Mouse (Mus musculus) cerebellum, adult 2 months (tissue): ENCODE results near the gene Gpr25. TPM values are rescaled to one million over a fixed set of nuclear protein-coding genes. Genes with fewer than 3 reads are reported as not detected.
A peak's percentile ranks its signal among the peaks of the same experiment; 100 is the strongest.

Source experiments
- DNase-seq, 2 experiments: peaks; one replicate each; pipeline ENCODE4 v3.0.0; 2021
- H3K27ac ChIP-seq: fragments of 200-500 bp; 2 replicates; pipeline ENCODE4 v1.5.1; 2012; ENCODE audit warnings: low read length, control low read depth, inconsistent platforms; ENCODE audit not compliant: insufficient read depth
- H3K27me3 ChIP-seq: fragments of 200-500 bp; 2 replicates; pipeline ENCODE4 v1.6.1; 2012; ENCODE audit warnings: inconsistent platforms, mild to moderate bottlenecking, low read length, moderate library complexity; ENCODE audit not compliant: control insufficient read depth, insufficient read depth
- H3K4me1 ChIP-seq: fragments of 200-500 bp; 2 replicates; pipeline ENCODE4 v1.6.1; 2011; ENCODE audit warnings: low read length; ENCODE audit not compliant: control insufficient read depth, insufficient read depth
- H3K4me3 ChIP-seq: fragments of 200-500 bp; replicated peaks from 2 replicates; pipeline ENCODE3; 2011; ENCODE audit warnings: mild to moderate bottlenecking, low read depth, low read length, control low read depth; ENCODE audit not compliant: insufficient read depth
- CTCF ChIP-seq: fragments of 200-500 bp; IDR thresholded peaks from 2 replicates; pipeline ENCODE4 v1.5.1; 2011; ENCODE audit warnings: low read depth, mild to moderate bottlenecking, control low read depth, low read length, moderate library complexity, borderline replicate concordance; ENCODE audit not compliant: insufficient read depth
- POLR2A ChIP-seq: fragments of 200-500 bp; IDR thresholded peaks from 2 replicates; pipeline ENCODE4 v1.6.1; 2011; ENCODE audit warnings: low read length, control low read depth, borderline replicate concordance; ENCODE audit not compliant: insufficient read depth
- WGBS: fragments of 180-500 bp; shearing (Covaris S2); methylation state at CpG from one replicate; pipeline ENCODE4 v1.1.7; 2018; 5-methylcytosine and 5-hydroxymethylcytosine counted together
- polyA plus RNA-seq: library from polyadenylated mRNA; depleted of rRNA; stranded (reverse); fragments of >200 nt; gene quantifications from 2 replicates; pipeline ENCODE4 v1.2.3, GENCODE M21; 2012; rRNA removed

Gpr25 gene
- polyA plus RNA-seq, result 7.0 and 7.7 TPM in 2 replicates

GRCm38 (mm10) chr1:136260635-136261238, at the start of gene Gpr25:
TSS of gene Gpr25 (minus strand) at chr1:136260873.
- peak within 1 kb of the TSS; percentile 74 for H3K4me3 ChIP-seq
- H3K27ac ChIP-seq, result peak within 1 kb of the TSS; percentile 87
- no peak for DNase-seq
- H3K4me1 ChIP-seq, result no peaks in the 10 kb centered on the region; the same call in 1 of the 2 replicates
- WGBS, result 5% methylated on average over 27 of the region's 28 CpGs
- TF ChIP-seq CTCF, result no peak
- TF ChIP-seq POLR2A, result no peak
- no peaks in the 10 kb centered on the region for H3K27me3 ChIP-seq

- TF ChIP-seq CTCF (no peak), POLR2A (no peak)
- Histone ChIP-seq H3K27me3 (no peaks in the 10 kb centered on the region), H3K27ac (no peak overlapping the region), H3K4me1 (peaks cover 4% of the 10 kb centered on the region), H3K4me3 (no peak overlapping the region)
- DNase-seq, result no peak
- 91% methylated on average over 5 of the region's 5 CpGs for WGBS
These were observed 48.5 kb upstream of the Gpr25 start for GRCm38 (mm10) chr1:136309193-136309592.

GRCm38 (mm10) chr1:136306424-136306823, 45.8 kb upstream of the Gpr25 start:
- peak; percentile 47 to 60 for DNase-seq
- H3K27me3 ChIP-seq, result no peaks in the 10 kb centered on the region
- H3K27ac ChIP-seq, result no peak overlapping the region
- peaks cover 5% of the 10 kb centered on the region for H3K4me1 ChIP-seq
- WGBS, result 61% methylated on average over 3 of the region's 3 CpGs
- no peak overlapping the region for H3K4me3 ChIP-seq
- TF ChIP-seq POLR2A (no peak), CTCF (peak; percentile 50; the same call in 1 of the 2 replicates)

GRCm38 (mm10) chr1:136293961-136294360, 33.3 kb upstream of the Gpr25 start:
- no peaks in the 10 kb centered on the region for H3K27me3 ChIP-seq
- H3K4me3 ChIP-seq, result no peak overlapping the region
- no peak for DNase-seq
- no peaks in the 10 kb centered on the region for H3K4me1 ChIP-seq
- TF ChIP-seq CTCF (no peak), POLR2A (no peak)
- no peak overlapping the region for H3K27ac ChIP-seq

GRCm38 (mm10) chr1:136289803-136290202, 29.1 kb upstream of the Gpr25 start:
- TF ChIP-seq POLR2A, result no peak
- peak; percentile 2; the same call in 1 of the 2 replicates for TF ChIP-seq CTCF
- H3K4me1 ChIP-seq, result no peaks in the 10 kb centered on the region
- no peak for DNase-seq
- H3K4me3 ChIP-seq, result no peak overlapping the region
- WGBS, result 62% methylated on average over 1 of the region's 1 CpGs
- H3K27ac ChIP-seq, result no peak overlapping the region
- H3K27me3 ChIP-seq, result no peaks in the 10 kb centered on the region

GRCm38 (mm10) chr1:136277366-136277765, 16.7 kb upstream of the Gpr25 start:
- no peak for DNase-seq
- no peak overlapping the region for H3K27ac ChIP-seq
- WGBS, result 86% methylated on average over 8 of the region's 8 CpGs
- TF ChIP-seq CTCF, result no peak
- TF ChIP-seq POLR2A, result no peak
- no peaks in the 10 kb centered on the region for H3K4me1 ChIP-seq
- H3K4me3 ChIP-seq, result no peak overlapping the region
- no peaks in the 10 kb centered on the region for H3K27me3 ChIP-seq

- Histone ChIP-seq H3K4me1 (no peaks in the 10 kb centered on the region), H3K27me3 (no peaks in the 10 kb centered on the region), H3K4me3 (no peak overlapping the region), H3K27ac (no peak overlapping the region)
- no peak for TF ChIP-seq POLR2A
- DNase-seq, result no peak
- 40% methylated on average over 7 of the region's 7 CpGs for WGBS
These were observed 7.6 kb upstream of the Gpr25 start for GRCm38 (mm10) chr1:136268224-136268623.

GRCm38 (mm10) chr1:136266127-136266526, 5.5 kb upstream of the Gpr25 start:
- DNase-seq, result no peak
- no peak overlapping the region for H3K27ac ChIP-seq
- TF ChIP-seq CTCF (no peak), POLR2A (no peak)
- WGBS, result 77% methylated on average over 6 of the region's 6 CpGs
- no peaks in the 10 kb centered on the region for H3K27me3 ChIP-seq
- H3K4me1 ChIP-seq, result no peaks in the 10 kb centered on the region; the same call in 1 of the 2 replicates
- no peak overlapping the region for H3K4me3 ChIP-seq
